In genomic region chr10:68276350-68276975, GRCm38 (mm10) we compare ENCODE assay signal across 8 mouse cellular contexts. TPM values are rescaled to one million over a fixed set of nuclear protein-coding genes. Genes with fewer than 3 reads are reported as not detected.
A peak's percentile ranks its signal among the peaks of the same experiment; 100 is the strongest.
DNase-seq lines count a peak whose midpoint lies in the region; ATAC-seq and TF ChIP-seq lines count a peak whose summit lies in the region.

No protein-coding gene starts in this region.

- H3K4me3 ChIP-seq in hindbrain, postnatal 0 days (ENCODE audit: low read length): peak overlapping the region; percentile 66
- peak overlapping the region; percentile 92 for H3K4me3 ChIP-seq in megakaryocyte, embryonic 14.5 days (replicated peaks)

- peak overlapping the region; percentile 90 for H3K27ac ChIP-seq in hindbrain, postnatal 0 days

- H3K9me3 ChIP-seq in hindbrain, postnatal 0 days (ENCODE audit: low read length): no peaks in the 10 kb centered on the region
- no peaks in the 10 kb centered on the region for H3K9me3 ChIP-seq in megakaryocyte, embryonic 14.5 days

- peak; percentile 93 for DNase-seq in ZHBTc4 (ENCODE audit: low read depth, low spot score)
- peak; percentile 73 to 75 for DNase-seq in cerebellum, postnatal 36 days
- peak; percentile 50 to 62 for DNase-seq in gastrocnemius, adult 8-10 months (ENCODE audit: low spot score in 2 of 2)
- DNase-seq in hindbrain, postnatal 0 days (ENCODE audit: low spot score): peak; percentile 82
- DNase-seq in left cerebral cortex, adult 8-10 months (ENCODE audit: low spot score in 2 of 2): peak; percentile 57 to 65
- peak; percentile 63 for DNase-seq in right cerebral cortex, postnatal 14 days
- peak; percentile 69 to 76 for DNase-seq in urinary bladder, postnatal 36 days (ENCODE audit: low spot score in 2 of 2)

- WGBS in hindbrain, postnatal 0 days: 0% methylated on average over 29 of the region's 29 CpGs

- no peaks in the 10 kb centered on the region for H3K27me3 ChIP-seq in hindbrain, postnatal 0 days (ENCODE audit: insufficient read depth, low read length)
- H3K27me3 ChIP-seq in megakaryocyte, embryonic 14.5 days (replicated peaks): no peaks in the 10 kb centered on the region

- peak overlapping the region; percentile 95 for H3K4me2 ChIP-seq in hindbrain, postnatal 0 days (ENCODE audit: low read depth, low read length)

- H3K36me3 ChIP-seq in hindbrain, postnatal 0 days (ENCODE audit: insufficient read depth, low read length): no peaks in the 10 kb centered on the region
- no peaks in the 10 kb centered on the region for H3K36me3 ChIP-seq in megakaryocyte, embryonic 14.5 days (replicated peaks; ENCODE audit: low read length)

- TF ChIP-seq CTCF in hindbrain, postnatal 0 days (IDR thresholded peaks at IDR 0.05; ENCODE audit: low read depth): no peak

- H3K9ac ChIP-seq in hindbrain, postnatal 0 days (replicated peaks; ENCODE audit: low read length): peak overlapping the region; percentile 72

- peak; percentile 81 for ATAC-seq in hindbrain, postnatal 0 days

- no peaks in the 10 kb centered on the region for H3K4me1 ChIP-seq in hindbrain, postnatal 0 days (ENCODE audit: insufficient read depth, low read length)
- H3K4me1 ChIP-seq in megakaryocyte, embryonic 14.5 days: peaks cover 23% of the 10 kb centered on the region; the same call in 1 of the 2 replicates

RNA-seq across cellular contexts. Expression of gene Arid5b, which starts 2.1 kb away (rescaled TPM):
- 10 to 100 TPM; 10.1 to 12.5 (median 11.9) TPM for total RNA-seq in gastrocnemius, adult 8-10 months (2022)
- total RNA-seq in hindbrain, postnatal 0 days (2014; rRNA removed): 12.7 and 13.8 TPM in 2 replicates
- 13.1 and 13.3 TPM in 2 replicates for polyA plus RNA-seq in hindbrain, postnatal 0 days (2015; fragmentation: Nextera tagmentation; extraction: Ambion mirVana)
- 10 to 100 TPM; 25.1 to 30.5 (median 26.5) TPM for total RNA-seq in left cerebral cortex, adult 8-10 months (2022)
- polyA plus RNA-seq in megakaryocyte, embryonic 14.5 days (2012; ENCODE audit: insufficient read depth, low replicate concordance): 0.57 and 0.63 TPM in 2 replicates

Comparison
In these comparisons a context has a peak if more than half of its experiments do, and no peak if none do; other contexts are left out.
1. Peak in every context shown above with its lines: DNase-seq, ATAC-seq, H3K4me3 ChIP-seq and H3K27ac ChIP-seq.